Mouse (Mus musculus): ENCODE data around the gene Soga1.

The Soga1 gene

DNA sequence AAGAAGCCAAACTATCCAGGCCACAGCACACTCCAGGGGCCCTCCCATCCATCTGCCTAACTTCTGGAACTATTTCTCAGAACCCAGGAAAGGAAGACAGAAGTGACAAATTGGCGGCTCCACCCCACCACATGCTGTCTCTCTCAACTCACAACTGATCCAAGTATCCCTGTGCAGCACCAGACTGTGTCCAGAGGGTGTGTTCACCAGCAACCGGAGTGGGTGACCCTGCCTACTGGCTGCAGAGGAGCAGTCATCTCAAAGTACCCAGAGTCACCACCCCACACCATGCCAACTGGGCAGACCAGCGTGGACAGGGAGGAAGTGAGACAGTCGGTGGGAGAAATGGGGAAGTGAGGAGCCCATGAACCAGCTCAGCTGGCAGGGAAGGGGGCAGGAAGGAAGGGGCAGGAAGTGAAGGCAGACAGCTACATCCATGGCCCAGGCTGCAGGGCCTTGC is 15.8 kb downstream of the Soga1 start:
- no peak for DNase-seq (ENCODE audit: low spot score)

DNA sequence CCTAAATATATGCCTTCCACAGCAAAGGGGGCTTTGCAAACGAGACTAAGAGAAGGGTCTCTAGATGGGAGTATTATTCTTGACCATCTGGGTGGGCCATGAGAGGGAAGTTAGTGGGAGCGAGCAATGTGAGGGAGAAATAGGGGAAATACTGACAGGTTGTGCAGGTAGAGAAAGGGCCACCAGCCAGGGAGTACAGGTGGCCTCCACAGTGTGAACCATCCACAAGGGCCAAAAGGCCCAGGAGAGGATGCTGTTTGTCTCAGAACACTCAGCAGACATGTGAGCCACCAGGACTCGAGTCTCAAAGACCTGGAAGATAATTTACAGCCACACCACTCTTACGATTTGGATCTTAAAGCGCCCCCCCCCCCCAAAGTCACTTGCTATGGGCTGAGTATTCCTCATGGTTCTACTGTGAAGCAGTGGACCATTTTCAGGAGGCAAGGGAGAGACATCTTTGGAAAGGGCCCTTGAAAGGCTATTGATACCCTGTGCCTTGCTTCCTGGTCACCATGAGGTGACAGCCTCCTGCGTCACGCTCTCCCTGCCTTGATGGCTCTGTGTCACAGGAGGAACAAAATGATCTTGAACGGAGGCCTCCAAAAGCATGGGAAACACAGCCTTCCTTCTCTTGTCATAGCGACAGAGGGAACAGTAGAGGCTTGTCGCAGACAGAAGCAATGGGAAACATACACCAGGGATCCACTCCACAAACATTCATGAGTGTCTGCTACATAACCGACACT is 18.3 kb downstream of the Soga1 start:
- no peak for DNase-seq (ENCODE audit: low spot score)

DNA sequence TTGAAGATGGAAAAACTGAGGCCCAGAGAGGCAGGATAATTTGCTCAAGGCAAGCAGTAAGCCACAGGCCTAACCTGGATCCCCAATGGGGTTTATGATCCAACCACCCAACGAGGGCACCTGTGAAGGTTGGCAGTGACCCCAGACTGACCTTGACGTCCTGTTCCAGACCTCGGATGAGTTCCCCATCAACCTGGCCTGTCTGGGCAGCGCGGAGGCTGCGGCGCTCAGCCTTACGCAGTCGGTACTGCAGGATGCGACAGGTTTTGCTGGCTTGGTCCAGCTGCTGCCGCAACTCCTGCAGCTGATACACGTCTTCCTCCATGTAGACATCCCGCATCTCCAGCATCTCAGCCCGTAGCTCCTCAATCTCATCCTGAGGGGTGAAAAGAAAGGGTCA is 19.0 kb downstream of the Soga1 start:
- DNase-seq (ENCODE audit: low spot score): no peak

DNA sequence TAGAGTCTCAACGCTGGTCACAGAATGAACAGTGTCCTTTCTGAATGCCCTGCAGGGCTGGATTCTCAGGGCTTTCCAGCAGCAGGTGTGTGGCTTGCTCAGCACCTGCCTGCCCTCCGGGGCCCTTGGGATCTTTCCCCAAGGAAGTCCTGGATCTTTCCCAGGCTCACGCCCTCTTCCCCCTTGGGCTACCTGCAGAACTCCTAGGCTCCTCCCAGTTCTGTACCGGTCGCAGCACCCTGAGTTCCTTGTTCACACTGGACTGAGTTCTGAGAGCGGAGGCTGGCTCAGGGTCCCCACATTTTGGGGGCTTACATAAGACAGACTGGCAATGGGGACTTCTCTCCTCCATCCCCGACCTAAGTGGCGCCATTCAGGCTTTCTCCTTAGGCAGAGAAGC is 19.9 kb downstream of the Soga1 start:
- DNase-seq (ENCODE audit: low spot score): no peak

DNA sequence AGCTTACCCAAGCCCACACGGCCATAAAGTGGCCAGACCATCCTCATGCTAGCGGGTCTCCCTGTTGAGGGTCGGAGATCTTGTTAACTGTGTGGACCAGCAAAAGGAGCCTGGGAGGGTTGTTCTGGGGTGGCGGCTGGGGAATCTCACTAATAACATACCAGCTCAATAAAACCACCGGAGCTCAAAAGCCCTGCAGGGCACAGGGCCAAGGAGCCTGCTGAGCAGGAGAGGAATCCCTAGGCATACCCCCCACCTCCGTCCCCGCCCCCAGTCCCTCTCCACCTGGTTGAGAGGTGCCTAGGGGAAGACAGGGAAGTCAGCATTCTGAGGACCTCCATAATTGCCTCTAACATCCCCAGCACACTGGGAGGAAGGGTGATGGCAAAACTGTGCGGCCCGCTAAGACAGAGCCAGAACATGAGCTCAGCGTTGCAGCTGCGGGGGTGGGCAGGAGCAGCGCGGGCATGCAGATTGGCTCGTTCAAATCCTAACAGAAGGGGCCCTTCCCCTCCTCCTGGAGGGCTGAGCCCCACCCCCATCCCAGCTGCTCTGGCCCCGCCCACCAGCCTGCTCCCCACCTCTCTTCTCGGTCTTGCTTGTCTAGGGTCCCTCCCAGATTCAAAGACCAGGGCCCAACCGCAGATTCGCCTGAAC is 20.6 kb downstream of the Soga1 start:
- no peak for DNase-seq (ENCODE audit: low spot score)

DNA sequence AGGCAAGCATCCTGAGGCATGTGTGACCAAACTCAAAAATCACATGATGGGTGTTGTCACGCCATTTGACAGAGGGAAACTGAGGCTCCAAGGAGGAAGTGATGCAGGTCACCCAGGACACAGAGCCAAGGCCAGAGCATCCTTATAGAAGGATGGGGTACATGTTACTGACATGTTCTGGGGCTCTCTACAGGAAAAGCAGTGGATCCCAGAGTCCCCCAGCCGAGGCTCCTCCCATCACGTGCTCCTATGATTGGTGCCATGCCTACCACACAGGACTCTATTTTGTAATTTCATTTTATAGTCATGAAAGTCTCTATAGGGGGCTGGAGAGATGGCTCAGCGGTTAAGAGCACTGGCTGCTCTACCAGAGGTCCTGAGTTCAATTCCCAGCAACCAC is 21.3 kb downstream of the Soga1 start:
- DNase-seq (ENCODE audit: low spot score): no peak

DNA sequence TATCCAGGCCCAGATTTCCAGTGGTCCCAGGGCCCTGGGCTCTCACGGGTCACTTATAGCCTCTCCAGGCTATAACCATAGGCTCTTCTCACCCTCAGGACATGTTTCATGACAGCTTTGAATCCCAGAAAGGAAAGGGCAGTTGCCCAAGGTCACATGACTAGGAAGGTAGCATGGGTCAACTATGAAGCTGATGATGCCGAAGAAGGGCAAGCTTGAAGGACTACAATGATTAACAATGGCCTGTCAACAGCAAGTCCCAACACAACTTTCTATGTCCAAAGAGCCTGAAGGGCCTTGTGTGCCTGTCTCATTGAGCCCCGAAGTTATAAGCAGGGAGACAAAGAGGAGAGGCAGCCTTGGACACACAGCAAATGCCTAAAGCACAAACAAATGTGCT is 21.9 kb downstream of the Soga1 start:
- no peak for DNase-seq (ENCODE audit: low spot score)

DNA sequence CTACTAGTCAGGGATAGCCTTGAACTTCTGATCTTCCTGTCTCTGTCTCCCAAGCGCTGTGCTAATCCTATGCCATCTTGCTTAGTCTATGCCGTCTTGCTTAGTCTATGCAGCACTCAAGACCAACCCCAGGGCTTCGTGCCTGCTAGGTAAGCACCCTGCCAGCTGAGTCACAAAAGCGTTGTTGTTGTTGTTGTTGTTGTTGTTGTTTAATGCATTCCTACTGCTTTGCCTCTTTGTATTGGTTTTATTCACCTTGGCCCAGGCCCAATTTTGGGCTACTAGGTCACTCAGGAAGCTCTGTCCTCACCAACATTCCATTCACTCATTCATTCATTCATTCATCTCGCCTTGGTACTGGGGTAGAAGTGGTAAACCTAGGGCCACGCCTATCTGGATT is 23.3 kb downstream of the Soga1 start:
- DNase-seq (ENCODE audit: low spot score): no peak

DNA sequence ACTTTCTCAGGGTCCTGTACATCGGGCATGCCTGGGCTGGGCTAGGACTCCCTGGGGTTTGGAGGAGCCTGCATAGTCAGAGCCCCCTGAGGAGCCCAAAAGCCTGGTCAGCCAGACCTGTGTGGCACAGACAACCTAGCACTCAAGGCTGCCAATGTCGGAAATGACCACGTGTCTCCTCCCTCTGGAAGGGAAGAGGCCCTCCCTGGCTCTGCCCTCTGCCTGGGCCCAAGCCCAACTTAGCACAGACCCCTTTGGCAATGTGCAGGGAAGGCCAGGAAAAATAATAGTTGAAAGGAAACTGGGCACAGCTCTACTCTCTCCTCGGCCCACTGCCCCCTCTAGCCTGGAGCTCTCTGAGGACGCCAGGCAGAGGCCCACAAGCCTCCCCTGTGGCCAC is 24.2 kb downstream of the Soga1 start:
- no peak for DNase-seq (ENCODE audit: low spot score)

DNA sequence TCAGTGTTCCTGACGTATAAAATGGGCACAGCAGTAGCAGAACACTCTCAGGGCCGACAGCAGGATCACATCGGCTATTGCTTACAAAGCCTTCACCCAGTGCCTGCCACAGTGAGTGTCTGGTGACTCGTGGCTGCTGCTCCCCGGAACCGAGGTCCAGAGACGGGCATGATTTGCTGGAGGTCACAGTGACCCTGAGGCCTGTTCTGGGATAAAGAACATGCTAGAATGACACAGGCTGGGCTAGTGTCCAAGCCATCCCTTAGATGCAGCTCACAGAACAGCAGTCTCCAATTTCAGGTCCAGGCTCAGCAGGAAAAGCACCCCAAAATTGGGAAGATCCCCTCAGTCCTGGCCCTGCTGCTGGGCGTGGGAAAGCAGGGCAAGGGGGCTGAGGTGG is 24.8 kb downstream of the Soga1 start:
- DNase-seq (ENCODE audit: low spot score): no peak

DNA sequence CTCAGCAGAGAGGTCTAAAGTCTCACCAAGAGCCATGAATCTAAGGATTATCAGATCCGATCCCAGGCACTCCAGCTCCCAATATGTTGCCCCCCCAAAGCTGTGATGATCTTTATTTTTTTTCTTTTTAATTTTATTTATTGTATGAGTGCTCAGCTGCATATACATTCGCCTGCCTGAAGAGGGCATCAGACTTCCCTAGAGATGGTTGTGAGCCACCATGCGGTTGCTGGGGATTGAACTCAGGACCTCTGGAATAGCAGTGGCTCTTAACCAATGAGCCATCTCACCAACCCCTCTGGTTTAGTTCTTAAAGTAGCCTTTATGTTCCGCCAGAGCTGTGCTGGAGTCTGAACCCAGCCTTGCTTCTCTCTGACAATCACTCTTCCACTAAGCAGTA is 25.3 kb downstream of the Soga1 start:
- DNase-seq (ENCODE audit: low spot score): no peak

DNA sequence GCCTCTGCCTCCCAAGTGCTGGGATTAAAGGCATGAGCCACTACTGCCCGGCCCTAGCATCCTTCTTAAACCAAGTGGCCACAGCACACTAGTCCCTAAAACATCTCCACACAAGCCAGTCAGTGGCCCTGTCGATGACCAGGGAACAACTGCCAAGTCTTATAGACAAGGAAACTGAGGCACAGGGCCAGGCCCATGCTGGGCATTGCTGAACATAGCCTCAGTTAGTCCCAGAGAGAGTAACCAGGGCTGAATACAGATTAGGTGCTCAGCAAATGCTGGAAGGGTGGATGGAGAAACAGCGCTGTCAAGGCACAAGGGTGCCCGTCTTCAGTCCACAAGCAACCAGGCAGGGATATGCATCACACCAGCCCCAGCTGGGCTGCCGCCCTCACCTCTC is 25.9 kb downstream of the Soga1 start:
- no peak for DNase-seq (ENCODE audit: low spot score)

DNA sequence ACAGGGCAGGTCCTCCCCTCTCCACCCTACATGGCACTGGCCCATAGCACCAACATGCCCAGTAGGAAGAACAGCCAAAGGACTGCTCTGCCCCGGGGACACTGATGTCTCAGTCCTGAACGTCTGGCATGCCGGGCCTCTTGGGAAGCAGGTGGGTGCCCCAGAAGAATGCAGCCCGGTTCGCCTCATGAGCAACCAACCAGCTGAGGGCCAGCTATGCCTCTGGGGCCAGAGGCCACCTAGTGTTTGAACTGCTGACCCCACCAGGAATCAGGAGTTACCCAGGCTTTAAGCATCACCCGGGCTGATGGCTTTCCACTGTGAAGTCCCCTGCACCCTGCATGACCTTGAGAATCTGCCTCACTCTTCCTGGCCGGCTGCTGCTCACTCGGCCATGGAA is 26.6 kb downstream of the Soga1 start:
- DNase-seq (ENCODE audit: low spot score): no peak

DNA sequence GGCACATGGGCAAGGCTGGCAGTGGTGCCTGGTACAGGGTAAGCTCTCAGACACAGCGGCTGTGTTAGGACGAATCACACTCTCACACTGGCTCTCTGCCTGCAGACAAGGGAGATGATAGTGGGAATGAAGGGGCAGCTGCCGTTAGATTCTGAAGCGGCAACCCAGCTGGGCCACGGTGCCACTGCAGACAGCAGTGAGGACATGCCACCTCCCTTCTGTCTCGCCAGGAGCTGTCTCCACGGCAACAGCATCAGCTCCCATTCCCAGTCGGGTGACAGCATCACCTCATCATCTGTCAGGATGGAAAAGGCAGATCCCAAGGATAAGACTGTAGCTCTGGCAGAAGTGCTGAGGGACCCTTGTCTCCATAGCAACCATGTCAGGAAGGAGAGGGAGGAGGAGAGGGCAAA is 29.2 kb downstream of the Soga1 start:
- DNase-seq (ENCODE audit: low spot score): no peak

DNA sequence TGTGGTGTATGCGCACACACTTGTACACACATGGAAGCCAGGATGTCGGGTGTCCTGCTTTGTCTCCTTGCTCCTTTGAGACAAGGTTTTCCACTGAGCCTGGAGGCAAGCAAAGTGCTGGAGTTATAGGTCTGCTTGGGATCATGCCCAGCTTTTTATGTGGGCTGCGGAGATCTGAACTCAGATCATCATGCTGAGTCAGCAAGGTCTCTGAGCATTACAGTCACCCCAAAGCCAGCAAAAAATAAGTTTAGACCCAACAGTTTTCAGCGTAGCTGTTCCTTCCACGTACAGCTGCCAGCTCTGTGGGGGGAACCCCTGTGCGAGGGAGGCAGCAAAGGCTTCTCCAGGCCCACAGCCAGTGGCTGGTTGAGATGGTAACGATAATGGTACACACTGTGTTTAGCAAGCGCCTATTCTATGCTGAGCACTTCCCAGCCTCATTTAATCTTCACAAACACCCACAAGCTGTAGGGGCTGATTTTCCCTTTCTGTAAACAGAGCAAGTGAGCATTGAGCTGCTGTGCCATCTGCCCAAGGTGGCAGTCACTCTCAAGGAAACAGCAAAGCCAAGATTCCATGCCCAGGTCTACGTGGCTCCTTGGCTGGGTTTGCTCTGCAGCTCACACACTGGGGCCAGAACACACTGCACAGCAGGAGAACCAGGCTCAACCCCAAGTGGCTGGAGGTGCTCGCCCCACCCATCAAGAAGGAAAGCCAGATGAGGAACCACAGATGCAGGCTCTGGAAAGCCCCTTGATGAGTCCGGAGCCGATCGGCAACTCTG is 30.5 kb downstream of the Soga1 start:
- DNase-seq (ENCODE audit: low spot score): no peak

DNA sequence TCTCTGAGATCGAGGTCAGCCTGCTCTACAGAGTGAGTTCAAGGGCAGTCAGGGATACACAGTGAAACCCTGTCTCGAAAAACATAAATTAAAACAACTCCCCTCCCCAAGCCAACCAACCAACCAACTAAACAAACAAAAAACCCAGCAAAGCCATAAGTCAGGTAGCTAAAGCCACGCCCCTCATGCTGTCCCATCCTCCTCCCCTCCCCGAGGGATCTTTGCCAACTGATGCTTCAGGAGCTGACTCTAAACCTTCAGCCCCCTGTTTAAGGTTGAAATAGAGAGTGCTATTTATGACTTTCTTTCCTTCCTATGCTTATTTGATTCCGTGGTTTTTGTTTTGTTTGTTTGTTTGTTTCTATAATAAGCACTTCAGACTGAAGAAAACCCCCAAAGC is 32.1 kb downstream of the Soga1 start:
- DNase-seq (ENCODE audit: low spot score): no peak

DNA sequence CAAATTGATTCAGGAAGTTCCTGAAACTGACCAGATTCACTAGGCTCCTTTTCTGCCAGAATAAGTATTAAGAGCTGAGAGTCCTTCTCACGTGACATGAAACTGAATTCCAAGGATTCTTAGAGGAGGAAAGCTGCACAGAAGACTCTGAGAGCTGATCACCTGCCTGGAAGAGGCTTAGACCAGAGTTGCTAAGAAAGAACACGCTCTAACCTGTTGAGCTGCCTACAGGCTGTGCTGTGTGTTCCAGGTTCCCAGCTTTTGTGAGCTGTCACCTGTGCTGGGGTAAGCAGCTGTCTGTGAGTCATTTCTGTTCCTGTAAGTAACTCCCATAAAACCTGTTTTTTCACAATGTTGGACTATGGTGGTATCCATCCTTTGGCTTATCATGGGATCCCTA is 33.1 kb downstream of the Soga1 start:
- DNase-seq (ENCODE audit: low spot score): no peak

DNA sequence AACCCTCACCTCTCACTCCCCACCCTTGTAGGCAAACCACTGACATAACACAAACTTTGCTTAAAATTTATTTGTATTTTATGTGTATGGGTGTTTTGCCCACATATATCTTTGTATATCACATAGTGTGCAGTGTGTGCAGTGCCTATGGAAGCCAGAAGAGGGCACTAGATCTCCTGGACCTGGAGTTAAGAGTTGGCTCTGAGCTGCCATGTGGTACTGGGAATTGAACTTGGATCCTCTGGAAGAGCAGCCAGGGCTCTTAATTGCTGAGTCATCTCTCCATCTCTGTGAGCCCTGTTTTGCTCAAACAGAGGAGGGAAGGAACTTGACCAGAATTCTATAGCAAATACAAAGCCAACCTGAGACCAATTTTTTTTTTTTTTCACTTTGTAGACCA is 35.1 kb downstream of the Soga1 start:
- no peak for DNase-seq (ENCODE audit: low spot score)

DNA sequence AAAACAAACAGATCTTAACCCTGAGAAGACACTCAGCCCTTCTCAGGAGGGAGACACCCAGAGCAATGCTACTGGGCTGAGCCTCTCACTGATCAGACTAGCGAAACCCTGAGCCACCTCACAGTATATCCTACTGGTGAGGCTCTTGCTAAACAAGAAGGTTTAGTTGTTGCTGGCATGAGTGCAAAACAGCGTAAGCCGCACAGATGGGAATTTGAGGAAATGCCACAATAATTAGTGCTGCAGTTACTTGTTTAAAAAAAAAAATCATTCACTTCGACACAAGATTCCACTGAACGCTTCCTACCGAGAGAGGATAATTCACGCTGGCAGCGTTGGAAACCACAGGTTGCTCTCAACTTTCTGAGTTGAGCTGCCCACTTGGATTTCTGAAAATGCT is 35.5 kb downstream of the Soga1 start:
- DNase-seq (ENCODE audit: low spot score): no peak

DNA sequence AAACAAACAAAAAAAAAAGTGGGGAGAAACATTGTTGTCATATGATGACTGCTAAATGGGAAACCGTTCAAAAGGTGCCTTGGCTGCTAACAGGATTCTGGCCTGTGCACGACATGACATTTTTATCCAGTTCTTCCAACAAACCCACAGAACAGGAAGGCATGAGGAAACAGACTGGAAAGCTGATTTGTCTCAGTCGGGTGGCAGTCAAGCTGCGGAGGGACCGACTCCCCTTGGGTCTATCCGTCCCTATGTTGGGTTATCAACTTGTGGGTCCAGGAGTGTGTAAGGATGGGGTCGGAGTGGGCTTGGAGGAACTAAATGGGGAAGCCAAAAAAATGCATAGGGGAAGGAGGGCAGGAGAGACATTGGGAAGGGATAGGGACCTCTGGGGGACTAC is 37.6 kb downstream of the Soga1 start:
- no peak for DNase-seq (ENCODE audit: low spot score)

DNA sequence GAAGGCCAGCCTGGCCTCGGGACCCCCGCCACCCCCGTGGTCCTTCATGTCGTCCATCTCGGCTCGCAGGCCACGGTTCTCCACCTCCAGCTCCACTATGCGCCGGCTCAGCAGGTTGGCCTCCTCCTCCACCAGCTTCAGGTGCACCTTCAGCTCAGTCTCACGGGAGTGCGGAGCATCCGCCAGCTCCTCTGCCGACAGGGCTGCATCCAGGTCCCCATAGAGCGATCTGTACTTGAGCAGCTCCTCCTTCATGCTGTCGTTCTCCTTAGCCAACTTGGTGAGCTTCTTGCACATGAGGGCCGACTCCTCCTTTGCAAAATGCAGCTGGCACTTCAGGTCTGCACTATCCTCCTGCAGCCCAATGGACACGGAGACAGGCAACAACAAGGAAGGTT is 38.4 kb downstream of the Soga1 start:
- no peak for DNase-seq (ENCODE audit: low spot score)

DNA sequence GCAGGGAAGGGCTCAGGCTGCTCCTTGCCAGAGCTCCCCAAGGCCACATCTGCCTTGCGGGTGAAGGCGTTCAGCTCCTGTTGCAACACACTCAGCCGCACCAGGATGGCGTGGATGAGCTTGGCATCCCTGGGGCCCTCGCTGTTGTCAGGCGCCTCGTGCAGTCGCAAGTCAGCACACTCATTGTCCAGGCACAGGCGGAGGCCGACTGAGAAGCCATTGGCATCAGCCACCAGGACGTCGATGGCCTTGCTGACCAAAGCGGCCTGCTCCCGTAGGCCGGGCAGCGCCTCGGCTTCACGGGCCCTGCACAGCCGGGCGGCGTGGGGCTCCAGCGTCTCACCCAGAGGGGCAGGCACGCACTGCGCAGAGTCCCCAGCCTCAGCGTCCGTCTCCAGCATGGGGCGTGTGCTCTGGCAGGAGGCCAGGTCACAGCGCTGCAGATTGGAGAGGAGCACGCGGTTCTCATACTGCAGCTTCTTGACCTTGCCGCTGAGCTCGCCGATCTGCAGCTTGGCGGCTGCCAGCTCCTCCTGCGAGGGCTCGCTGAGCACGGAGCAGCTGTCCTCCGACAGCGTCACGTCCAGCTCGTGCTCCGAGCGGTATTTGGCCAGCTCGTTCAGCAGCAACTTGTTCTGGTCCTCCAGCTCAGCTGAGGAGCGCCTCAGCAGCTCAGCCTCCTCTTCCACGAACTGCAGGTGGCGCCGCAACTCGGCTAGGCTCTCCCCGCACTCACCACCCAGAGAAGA is 39.0 kb downstream of the Soga1 start:
- no peak for DNase-seq (ENCODE audit: low spot score)

DNA sequence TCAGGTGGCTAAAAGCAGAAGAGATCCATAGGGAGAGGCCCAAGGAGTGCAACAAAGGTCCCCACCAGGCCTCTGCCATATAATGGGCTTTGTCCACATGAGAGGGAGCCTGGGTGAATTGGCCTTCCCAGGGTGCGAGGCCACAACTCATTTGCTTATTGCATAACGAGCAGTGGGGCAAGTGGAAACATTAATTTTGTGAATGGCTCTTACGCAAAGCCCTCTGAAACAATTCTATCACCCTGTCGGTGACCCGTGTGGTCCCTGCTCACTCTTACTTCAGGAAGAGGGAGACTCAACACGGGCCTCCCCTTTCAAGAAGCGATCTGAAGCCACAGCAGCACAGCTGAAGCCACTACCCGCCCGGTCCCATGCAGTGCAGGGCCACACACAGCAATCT is 41.8 kb downstream of the Soga1 start:
- no peak for DNase-seq (ENCODE audit: low spot score)
